Mouse (Mus musculus) right cerebral cortex, postnatal 10 days (tissue): Measurements from ENCODE around the gene Rabl6.
A peak's percentile ranks its signal among the peaks of the same experiment; 100 is the strongest.

ENCODE experiments used
- DNase-seq, 2 experiments: peaks; one replicate each; pipeline ENCODE4 v3.0.0; 2021; ENCODE audit warnings: low spot score in 2 of 2

Gene Rabl6

GRCm38 (mm10) chr2:25607761-25608622 lies at the start of gene Rabl6:
Gene Rabl6 (minus strand): TSS chr2:25608521.
- peak; percentile 94 for DNase-seq

GRCm38 (mm10) chr2:25657652-25658051 lies 49.3 kb upstream of the Rabl6 start, which contains the start of gene Lcn5:
Gene Lcn5 (plus strand): TSS chr2:25657952.
- no peak for DNase-seq

GRCm38 (mm10) chr2:25657246-25657645 lies 48.9 kb upstream of the Rabl6 start:
- DNase-seq = no peak

- peak; percentile 59 to 62 for DNase-seq
These were observed 48.4 kb upstream of the Rabl6 start for GRCm38 (mm10) chr2:25656691-25657090.

- no peak for DNase-seq
These were observed 46.2 kb upstream of the Rabl6 start for GRCm38 (mm10) chr2:25654502-25654901.

- no peak for DNase-seq
These were observed 44.6 kb upstream of the Rabl6 start, which contains the start of gene Lcn8 for GRCm38 (mm10) chr2:25652902-25653301. Gene Lcn8 (plus strand): TSS chr2:25653120.

- DNase-seq = peak in 1 of 2 experiments; percentile 69
These were observed 31.6 kb upstream of the Rabl6 start for GRCm38 (mm10) chr2:25639890-25640289.

- DNase-seq = no peak
These were observed 25.7 kb upstream of the Rabl6 start for GRCm38 (mm10) chr2:25634046-25634445.

GRCm38 (mm10) chr2:25633616-25634015 lies 25.3 kb upstream of the Rabl6 start:
- no peak for DNase-seq

GRCm38 (mm10) chr2:25628738-25629137 lies 20.4 kb upstream of the Rabl6 start:
- DNase-seq = no peak

GRCm38 (mm10) chr2:25627811-25628210 lies 19.5 kb upstream of the Rabl6 start, which contains the start of gene Fcna:
Gene Fcna (minus strand): TSS chr2:25628030.
- DNase-seq = no peak

GRCm38 (mm10) chr2:25625986-25626385 lies 17.7 kb upstream of the Rabl6 start:
- DNase-seq = no peak

GRCm38 (mm10) chr2:25621229-25622200 lies 13.2 kb upstream of the Rabl6 start, which contains the start of gene Tmem141:
Gene Tmem141 (minus strand): TSS chr2:25622005.
- DNase-seq = peak; percentile 93 to 94

- DNase-seq = no peak
These were observed 12.5 kb upstream of the Rabl6 start for GRCm38 (mm10) chr2:25620852-25621228.

- no peak for DNase-seq
These were observed 12.1 kb upstream of the Rabl6 start for GRCm38 (mm10) chr2:25620386-25620785.

GRCm38 (mm10) chr2:25617578-25617977 lies 9.3 kb upstream of the Rabl6 start, which contains the start of gene Ccdc183:
Gene Ccdc183 (minus strand): TSS chr2:25617678.
- no peak for DNase-seq

GRCm38 (mm10) chr2:25616398-25616797 lies 8.1 kb upstream of the Rabl6 start:
- no peak for DNase-seq

- no peak for DNase-seq
These were observed 350 bp upstream of the Rabl6 start for GRCm38 (mm10) chr2:25608671-25609070.

GRCm38 (mm10) chr2:25602526-25602925 lies 5.8 kb downstream of the Rabl6 start:
- no peak for DNase-seq

GRCm38 (mm10) chr2:25600037-25600436 lies 8.3 kb downstream of the Rabl6 start:
- DNase-seq = no peak

GRCm38 (mm10) chr2:25598749-25599148 lies 9.6 kb downstream of the Rabl6 start:
- no peak for DNase-seq
